Mouse (Mus musculus) T-helper 17 cell (primary cell): ENCODE measurements around the gene Gm49403.

Experiments used
- in situ Hi-C, 2 experiments: fragments of 300-600 bp; cut with MboI, MseI; formaldehyde crosslinking; loops; 1 replicate in 1 of 2; 2 replicates in 1 of 2; pipeline ENCODE4 v1.15.1; 2025; ENCODE audit warnings: high pct_unique_total_duplicates in 2 of 2

The Gm49403 gene

GRCm38 (mm10) chr19:8883616-8884015 is at the start of gene Gm49403, which contains the start of gene Lbhd1:
TSS of gene Gm49403 (plus strand) at chr19:8883930.
TSS of gene Lbhd1 (plus strand) at chr19:8883732.
- in situ Hi-C loops: no loop called here

DNA sequence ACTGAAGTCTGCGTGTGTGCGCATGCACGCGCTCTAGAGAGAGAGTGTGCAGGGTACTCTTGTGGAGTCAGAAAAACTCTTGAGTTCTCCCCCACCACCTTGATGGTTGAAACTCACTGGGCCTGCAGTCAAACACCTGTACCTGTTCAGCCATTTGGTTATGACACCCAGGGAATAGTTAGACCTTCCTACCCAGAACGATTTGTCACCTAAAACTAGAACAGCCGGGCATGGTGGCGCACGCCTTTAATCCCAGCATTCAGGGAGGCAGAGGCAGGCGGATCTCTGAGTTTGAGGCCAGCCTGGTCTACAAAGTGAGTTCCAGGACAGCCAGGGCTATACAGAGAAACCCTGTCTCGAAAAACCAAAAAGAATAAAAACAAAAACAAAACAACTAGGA is 47.4 kb upstream of the Gm49403 start:
- in situ Hi-C loops: loop anchor here in 1 of 2 experiments (5.0 to 25.0 kb wide), 2 partner anchors 36 to 1026 kb away; partner anchors contain the start of gene Ubxn1

GRCm38 (mm10) chr19:8837251-8837791 is 46.4 kb upstream of the Gm49403 start, which contains the start of gene Bscl2:
TSS of gene Bscl2 (plus strand) at chr19:8837467.
- in situ Hi-C loops: loop anchor here in 1 of 2 experiments (5.0 to 25.0 kb wide), 2 partner anchors 35 to 1025 kb away; partner anchors contain the start of gene Ubxn1

DNA sequence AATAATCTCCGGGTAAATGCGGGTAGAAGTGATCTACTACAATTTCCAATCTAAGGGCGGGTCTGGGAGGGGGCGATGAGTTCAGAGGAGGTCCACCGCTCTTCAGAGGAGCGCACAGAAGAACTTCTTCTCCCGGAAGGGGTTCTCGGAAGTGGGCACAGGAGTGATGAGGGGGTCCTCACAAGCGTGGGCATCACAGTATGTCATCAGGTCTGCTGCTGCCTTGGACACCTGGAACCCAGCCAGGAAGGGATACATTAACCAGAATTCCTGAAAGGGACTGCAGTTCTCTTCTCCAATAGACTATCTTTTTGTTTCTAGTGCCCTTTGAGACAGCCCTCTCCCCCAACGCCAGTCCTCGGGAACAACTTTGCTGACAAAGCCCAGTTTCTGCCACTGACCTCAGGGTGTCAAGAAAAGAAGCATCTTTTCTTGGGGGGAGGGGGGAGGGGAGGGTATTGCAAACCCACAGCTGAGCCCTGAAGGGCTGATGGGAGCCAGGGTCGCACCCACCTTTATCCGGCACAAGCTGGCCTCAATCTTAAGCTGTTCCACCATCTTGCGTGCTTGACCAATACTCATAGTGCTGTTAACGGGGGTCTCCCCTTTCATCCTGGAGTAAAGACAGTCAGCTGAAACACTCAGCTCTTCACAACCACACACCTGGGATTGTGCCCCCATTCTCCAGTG is 45.5 kb upstream of the Gm49403 start:
- in situ Hi-C loops: loop anchor here in 1 of 2 experiments (5.0 to 25.0 kb wide), 2 partner anchors 34 to 1024 kb away; partner anchors contain the start of gene Ubxn1

DNA sequence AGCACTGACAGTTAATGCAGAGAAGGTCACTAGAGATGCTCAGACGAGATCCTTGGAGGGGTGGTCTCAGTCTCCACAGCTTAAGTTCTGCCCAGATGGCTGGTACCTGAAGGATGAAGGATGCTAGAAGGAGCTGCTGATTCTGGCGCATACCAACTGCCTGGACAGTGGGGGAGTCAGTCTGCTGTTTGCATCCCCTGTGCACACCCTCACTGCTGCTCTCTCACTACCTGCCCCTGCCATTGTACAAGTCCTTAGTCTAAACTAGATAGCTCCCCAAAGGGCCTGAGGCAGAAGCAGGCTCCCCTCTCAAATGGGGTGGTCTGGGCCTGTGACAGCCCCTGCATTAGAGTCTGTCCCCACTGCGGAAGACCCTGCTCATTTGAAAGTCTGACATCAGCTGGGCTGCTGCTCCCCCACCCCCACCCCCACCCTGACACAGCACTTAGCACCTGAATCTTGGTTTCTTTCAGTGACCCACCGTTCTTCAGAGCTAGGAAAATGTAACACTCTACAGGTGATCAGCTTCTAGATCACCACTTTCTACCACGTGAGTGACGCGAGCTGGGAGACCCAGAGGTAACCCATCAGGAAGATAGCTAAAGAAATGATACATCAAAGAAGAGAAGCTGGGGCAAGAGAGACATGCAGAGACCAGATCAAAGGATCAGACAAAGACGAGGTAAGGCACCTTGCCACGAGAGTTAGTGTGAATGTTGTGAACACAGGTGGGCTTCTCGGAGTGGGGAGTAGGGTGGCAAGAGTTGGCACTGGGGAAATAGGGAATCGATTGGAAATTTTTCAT is 44.4 kb upstream of the Gm49403 start, which contains the start of gene Gng3:
Gng3 (minus strand) TSS at position 92 of the 805 bp plus-strand sequence.
- in situ Hi-C loops: loop anchor here in 1 of 2 experiments (5.0 to 25.0 kb wide), 2 partner anchors 33 to 1023 kb away; partner anchors contain the start of gene Ubxn1

GRCm38 (mm10) chr19:8839908-8840791 is 43.6 kb upstream of the Gm49403 start:
- in situ Hi-C loops: loop anchor here in 1 of 2 experiments (5.0 to 25.0 kb wide), 2 partner anchors 32 to 1022 kb away; partner anchors contain the start of gene Ubxn1

- in situ Hi-C loops: loop anchor here in 1 of 2 experiments (25.0 kb wide), 1 partner anchor 1021 kb away; no protein-coding TSS in a partner anchor
These were observed 42.7 kb upstream of the Gm49403 start for GRCm38 (mm10) chr19:8841012-8841411.

- in situ Hi-C loops: loop anchor here in 1 of 2 experiments (25.0 kb wide), 1 partner anchor 1019 kb away; no protein-coding TSS in a partner anchor
These were observed 40.8 kb upstream of the Gm49403 start for GRCm38 (mm10) chr19:8842961-8843360.

DNA sequence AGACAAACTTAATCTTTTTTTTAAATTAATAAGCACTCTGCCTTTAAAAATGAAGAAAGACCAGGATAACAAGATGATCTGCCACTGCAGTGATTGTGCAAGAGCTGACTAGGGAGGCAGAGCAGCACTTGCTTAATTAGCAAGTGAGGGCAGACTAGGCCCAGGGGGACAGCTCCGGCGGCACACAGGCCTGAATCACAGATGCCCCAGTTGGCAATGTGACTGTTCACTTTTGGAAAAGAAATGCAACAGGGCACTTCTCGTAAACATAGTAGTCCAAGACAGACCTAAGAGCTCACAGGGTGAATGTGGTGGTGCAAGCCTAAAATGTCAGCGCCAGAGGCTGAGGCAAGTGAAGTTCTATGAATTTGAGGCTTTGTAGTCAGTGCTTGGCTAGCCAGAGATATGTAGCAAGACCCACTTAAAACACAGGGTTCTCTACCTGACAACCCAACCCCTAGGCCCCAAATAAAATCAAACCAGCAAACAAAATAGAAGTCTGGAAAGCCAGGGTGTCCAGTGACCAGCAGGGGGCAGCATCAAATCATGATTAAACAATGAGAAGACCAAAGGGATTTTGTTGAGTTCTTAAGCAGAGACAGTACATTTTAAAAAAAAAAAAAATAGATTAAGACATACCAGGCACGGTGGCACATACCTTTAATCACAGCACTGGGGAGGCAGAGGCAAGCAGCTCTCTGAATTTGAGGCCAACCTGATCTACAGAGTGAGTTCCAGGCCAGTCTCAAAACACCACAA is 39.2 kb upstream of the Gm49403 start:
- in situ Hi-C loops: loop anchor here (5.0 to 25.0 kb wide), 3 partner anchors 253 to 1018 kb away; no protein-coding TSS in a partner anchor

- in situ Hi-C loops: loop anchor here (5.0 to 25.0 kb wide), 3 partner anchors 249 to 1014 kb away; no protein-coding TSS in a partner anchor
These were observed 35.4 kb upstream of the Gm49403 start for GRCm38 (mm10) chr19:8848356-8848755.

DNA sequence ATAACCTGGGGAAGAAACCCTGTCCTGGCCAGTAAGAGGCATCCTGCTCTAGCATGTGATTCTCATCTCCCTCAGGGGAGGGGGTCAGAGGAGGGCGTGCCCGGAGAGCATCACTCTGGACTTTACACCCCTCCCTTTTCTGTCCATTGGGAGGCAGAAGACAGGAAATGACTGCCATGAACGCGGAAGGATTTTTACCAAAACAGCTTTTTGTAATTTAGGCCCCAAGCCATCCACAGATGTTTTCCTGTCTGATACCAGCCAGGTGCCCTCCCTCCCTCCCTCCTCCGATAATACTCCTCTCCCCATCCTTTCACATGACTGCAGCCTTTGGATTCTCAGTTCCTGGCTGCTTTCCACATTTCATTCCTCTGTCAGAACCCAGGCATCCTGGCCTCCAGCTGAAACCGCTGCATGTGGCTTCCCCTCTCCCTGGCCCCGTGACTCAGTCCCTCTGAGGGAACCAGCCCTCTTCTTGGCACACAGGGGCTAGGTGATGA is 33.3 kb upstream of the Gm49403 start, which contains the start of gene Lrrn4cl:
Lrrn4cl (plus strand) TSS at position 367 of the 500 bp plus-strand sequence.
- in situ Hi-C loops: loop anchor here (10.0 to 25.0 kb wide), 3 partner anchors 263 to 1534 kb away; partner anchors contain the start of genes Scgb2a2 (in 1 of the 2), Slc22a8 (in 1 of the 2) and Syt7 (in 1 of the 2)

DNA sequence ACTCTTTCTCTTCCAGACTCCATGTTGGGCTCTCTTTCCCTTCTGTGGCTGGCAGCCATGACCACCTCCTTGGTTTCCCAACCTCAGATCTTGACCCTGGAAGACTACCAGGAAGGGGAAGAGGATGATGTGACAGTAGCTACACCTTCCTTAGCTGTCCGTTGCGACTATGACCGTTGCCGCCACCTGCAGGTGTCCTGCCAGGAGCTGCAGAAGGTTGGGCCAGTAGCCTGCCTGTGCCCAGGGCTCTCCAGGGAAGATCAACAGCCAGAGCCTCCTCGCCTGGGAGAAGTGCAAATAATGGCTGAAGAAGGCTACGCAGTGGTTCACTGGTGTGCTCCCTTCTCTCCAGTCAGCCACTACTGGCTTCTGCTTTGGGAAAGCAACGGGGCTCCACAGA is 32.1 kb upstream of the Gm49403 start:
- in situ Hi-C loops: loop anchor here (10.0 to 25.0 kb wide), 3 partner anchors 264 to 1533 kb away; partner anchors contain the start of genes Scgb2a2 (in 1 of the 2), Slc22a8 (in 1 of the 2) and Syt7 (in 1 of the 2)

DNA sequence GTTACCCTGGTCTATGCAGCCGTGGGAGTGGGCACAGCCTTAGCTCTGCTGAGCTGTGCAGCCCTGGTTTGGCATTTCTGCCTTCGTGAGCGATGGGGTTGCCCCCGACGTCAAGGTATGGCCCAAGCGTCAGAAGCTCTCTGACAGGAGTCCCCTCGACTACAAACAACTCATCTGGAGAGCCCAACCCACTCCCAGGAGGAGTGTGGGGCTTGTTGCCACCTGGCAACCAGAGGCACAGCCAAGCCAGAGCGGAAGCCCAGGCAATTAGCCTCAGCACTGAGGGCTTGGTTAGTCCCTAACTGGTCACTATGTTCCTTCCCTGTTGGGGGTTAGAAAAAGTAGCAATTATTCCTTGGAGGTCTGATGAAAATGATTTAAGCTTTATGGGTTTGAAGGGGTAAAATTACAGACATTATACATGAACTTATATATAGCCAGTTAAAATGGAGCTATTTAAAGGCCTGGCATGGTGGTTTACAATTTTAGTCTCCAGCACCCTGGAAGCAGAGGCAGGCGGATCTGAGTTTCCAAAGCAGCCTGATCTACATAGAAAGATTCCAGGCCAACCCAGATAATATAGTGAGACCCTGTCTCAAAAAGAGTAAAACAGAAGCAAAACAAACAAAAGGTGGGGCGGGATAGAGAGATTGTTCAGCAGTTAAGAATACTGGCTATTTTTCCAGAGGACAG is 31.3 kb upstream of the Gm49403 start:
- in situ Hi-C loops: loop anchor here (10.0 to 25.0 kb wide), 3 partner anchors 265 to 1532 kb away; partner anchors contain the start of genes Scgb2a2 (in 1 of the 2), Slc22a8 (in 1 of the 2) and Syt7 (in 1 of the 2)

DNA sequence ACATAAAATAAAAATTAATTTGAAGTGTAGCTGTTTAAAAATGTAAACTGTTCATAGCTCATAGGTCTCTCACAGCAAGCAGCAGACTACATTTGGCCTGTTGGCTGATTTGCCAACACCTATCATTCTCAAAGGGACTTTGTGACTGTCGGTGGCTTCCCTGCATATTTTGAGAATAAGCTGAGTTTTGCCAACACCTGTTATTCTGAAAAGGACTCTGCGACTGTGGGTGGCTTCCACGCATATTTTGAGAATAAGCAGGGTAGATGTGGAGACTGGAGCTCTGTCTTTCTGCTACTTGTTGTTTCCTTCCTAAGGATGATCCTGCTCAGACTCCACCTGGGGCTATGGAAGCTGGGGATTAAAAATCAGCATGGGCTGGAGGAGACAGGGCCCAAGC is 30.6 kb upstream of the Gm49403 start:
- in situ Hi-C loops: loop anchor here (10.0 to 25.0 kb wide), 3 partner anchors 266 to 1532 kb away; partner anchors contain the start of genes Scgb2a2 (in 1 of the 2), Slc22a8 (in 1 of the 2) and Syt7 (in 1 of the 2)

- in situ Hi-C loops: loop anchor here (10.0 to 25.0 kb wide), 3 partner anchors 270 to 1527 kb away; partner anchors contain the start of genes Scgb2a2 (in 1 of the 2), Slc22a8 (in 1 of the 2) and Syt7 (in 1 of the 2)
These were observed 26.0 kb upstream of the Gm49403 start for GRCm38 (mm10) chr19:8857689-8858088.

DNA sequence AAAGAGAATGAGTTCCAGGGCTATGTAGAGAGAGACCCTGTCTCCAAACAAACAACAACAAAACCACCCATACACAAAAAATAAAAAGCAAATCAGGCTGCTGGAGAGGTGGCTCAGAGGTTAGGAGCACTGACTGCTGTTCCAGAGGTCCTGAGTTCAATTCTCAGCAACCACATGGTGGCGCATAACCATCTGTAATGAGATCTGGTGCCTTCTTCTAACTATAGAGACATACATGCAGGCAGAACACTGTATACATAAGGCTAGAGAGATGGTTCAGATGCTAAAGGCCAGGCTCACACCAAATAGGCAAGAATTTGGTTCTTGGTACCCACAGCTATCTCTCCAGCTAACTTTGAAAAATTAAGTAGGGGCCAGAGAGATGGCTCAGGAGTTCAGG is 24.7 kb upstream of the Gm49403 start:
- in situ Hi-C loops: loop anchor here (10.0 to 25.0 kb wide), 3 partner anchors 272 to 1526 kb away; partner anchors contain the start of genes Scgb2a2 (in 1 of the 2), Slc22a8 (in 1 of the 2) and Syt7 (in 1 of the 2)

DNA sequence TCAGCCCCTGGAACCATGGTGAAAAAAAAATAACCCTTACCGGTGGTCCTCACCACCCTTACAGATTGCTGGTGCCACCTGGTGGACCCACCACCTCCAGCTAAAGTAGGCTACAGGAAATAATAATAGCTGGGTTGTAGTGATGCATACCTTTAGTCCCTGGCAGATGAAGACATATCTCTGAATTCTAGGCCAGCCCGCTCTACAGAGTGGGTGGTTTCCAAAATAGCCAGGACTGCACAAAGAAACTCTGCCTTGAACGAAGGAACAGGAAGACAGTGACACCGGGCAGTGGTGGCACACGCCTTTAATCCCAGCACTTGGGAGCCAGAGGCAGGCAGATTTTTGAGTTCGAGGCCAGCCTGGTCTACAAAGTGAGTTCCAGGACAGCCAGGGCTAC is 19.5 kb upstream of the Gm49403 start:
- in situ Hi-C loops: loop anchor here in 1 of 2 experiments (25.0 kb wide), 1 partner anchor 277 kb away; the partner anchor contains the start of gene Slc22a8
